Mouse (Mus musculus) bone marrow macrophage, adult 2 months (primary cell): ENCODE measurements around the gene Pak2.

Source experiments
- CTCF ChIP-seq: IDR thresholded peaks from 2 replicates; pipeline ENCODE4 v1.5.1; 2012; ENCODE audit warnings: low read depth, mild to moderate bottlenecking, low read length, moderate library complexity
- POLR2A ChIP-seq: IDR thresholded peaks from 2 replicates; pipeline ENCODE4 v1.6.1; 2012; ENCODE audit warnings: mild to moderate bottlenecking, low read depth, low read length, borderline replicate concordance

DNA sequence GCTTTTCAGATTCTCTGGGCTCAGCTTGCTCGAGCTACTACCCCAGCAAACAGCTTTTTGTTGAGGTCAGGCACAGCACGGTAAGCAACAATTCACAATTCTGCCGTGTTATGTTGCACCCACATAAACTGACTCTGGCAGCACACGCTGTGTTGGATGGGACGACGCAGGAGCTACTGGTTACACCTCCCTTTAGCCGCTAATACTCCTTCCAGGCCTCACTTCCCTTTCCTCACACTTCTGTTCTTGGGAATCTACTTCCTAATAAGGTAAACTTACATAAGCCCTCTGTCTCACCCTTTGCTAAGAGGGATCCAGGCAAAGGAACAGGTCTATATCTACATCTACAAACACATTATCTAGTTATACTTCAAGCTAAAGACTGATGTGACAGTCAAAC, 15.2 kb downstream of the Pak2 start:
- TF ChIP-seq POLR2A: no peak
- no peak for TF ChIP-seq CTCF
